Mouse (Mus musculus): ENCODE results near the gene Gatb.

The Gatb gene

GRCm38 (mm10) chr3:85652727-85653665 is 79.1 kb downstream of the Gatb start:
- no peak for DNase-seq (ENCODE audit: low read depth, low spot score)

DNA sequence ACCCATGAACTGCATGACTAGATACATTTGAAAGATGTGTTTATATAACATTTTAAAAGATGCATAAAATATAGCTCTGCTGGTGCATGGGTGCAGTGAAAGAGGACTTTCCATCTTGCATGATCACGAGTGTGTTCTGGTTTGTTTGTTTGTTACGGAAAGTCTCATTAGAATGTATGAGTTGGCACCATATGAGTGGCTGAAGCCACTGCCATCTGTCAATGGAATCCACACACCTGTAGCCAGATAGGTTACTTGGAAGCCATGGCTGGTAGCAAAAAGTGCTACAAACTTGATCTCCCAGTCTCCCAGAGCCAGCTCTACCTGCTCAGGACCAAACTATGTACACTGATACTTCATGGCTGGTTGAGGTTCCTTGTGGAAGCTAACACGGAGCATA is 81.6 kb downstream of the Gatb start:
- DNase-seq (ENCODE audit: low read depth, low spot score), result no peak

DNA sequence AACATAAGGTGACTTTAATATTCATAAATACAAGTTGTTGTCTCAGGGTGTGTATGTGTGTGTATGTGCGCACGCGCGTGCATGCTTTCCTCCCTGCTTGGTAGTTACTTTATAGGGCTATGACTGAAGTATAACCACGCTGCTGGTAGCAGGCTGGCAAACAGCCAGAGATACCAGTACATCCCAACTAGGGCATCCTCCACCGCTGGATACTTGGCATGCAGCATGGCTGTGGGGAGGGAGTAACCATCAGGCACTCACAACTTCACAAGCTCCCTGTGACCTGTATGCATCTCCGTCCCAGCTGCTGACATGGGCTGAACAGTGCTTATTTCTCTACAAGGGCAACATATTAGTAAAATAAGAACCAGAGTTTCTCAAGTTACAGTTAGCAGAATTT is 85.8 kb downstream of the Gatb start:
- DNase-seq (ENCODE audit: low read depth, low spot score), result no peak

DNA sequence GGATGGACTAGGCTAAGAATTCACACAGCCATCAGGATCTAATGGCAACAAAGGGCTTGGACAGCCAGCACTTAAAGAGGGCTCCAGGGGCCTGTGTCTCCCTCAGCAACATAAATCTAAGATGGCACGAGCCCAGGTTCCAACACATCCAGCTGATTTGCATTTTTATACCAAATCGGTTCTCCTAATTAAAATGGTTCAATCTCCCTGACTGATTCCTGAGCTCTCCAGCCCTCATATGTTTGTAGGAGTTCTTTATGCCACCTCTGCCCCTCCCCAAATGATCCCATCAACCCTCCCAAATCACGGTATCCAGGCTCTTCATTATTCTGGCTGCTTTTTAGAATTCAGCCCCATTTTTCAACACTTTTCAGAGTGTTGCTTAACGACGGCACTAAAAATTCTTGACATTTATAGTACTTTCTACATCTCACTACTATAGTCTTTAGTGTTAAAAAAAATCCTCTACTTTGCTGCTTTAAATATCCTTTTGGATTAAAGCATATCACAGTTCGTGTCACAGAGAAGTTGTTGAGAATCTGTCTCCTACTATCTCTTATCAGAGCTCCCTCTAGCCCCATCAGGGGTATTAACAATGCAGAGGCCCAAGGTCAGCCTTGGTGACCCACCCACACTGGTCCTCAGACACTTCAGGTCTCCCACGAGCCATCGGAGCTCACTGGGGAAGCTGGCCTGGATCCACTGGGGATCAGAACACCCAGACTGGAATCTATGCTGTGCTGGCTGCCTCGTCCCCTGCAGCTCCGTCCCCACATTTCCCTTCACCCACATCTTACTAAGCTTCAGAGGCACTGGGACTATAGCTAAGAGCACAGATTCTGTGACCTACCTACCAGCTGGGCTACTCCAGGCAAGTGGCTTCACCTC is 88.3 kb downstream of the Gatb start:
- DNase-seq (ENCODE audit: low read depth, low spot score), result no peak

DNA sequence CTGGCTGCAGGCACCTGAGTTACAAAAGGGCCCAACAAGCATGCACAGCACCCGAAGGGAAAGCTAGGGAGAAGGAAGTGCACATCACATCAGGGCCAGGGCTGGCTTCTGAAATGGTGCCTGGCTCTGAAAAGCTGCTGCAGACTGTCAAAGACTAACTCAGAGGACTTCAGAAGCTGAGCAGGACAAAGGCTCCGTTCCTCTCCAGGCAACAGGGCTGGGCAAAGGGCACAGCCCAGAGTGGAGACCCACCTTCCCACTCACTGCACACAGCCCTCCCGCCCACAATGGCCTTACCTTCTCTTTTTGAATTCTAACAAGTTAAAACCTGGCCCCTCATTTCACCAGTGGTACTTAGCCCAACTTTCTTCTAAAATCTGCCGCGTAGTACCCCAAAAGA is 89.9 kb downstream of the Gatb start:
- no peak for DNase-seq (ENCODE audit: low read depth, low spot score)

DNA sequence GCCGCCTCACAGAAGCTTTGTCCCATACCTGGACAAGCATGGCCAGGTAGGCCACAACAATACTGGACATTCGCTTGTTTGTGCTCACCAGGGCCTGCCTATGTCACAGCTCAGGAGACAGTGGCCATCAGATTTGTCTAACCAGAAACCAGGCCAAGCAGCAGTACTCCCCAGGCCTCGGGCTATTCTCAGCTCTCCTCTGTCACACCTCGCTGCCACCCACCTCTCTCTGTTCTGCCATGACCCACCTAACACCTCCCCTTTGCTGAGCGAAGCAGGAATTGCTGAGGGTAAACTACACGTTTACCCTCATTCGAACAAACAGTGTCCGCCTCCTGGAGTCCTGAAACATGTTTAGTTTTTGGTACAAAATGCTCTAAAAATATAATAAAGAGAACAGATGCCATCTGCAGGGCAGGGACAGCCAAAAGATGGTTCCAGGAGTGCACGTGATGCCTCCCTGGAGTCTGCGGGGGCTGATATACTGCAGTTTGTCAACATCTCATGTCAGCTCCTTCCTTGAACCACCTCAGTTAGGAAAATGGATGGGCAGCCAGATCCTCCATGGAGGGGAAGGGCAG is 90.8 kb downstream of the Gatb start:
- DNase-seq (ENCODE audit: low read depth, low spot score), result no peak

DNA sequence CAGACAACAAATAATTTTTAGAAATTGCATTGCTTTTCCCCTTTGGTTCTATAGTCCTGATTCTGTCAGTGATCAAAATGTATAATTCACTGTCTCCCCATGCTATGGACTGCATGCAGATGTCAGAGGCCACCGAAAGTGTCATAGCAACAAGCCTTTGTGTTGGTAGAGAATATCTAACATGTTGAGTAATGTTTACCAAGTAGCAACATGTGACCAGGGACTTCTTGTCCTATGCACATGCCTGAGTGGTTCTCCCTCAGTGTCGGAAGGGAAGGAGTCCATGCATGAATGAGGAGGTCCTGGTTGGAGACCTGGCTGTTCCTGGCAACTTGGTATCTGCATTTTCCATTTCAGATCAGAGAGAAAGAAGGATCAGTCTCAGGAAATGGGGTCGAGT is 92.2 kb downstream of the Gatb start:
- no peak for DNase-seq (ENCODE audit: low read depth, low spot score)

- DNase-seq (ENCODE audit: low read depth, low spot score), result no peak
Observed at GRCm38 (mm10) chr3:85666736-85667135, 92.8 kb downstream of the Gatb start.

- DNase-seq (ENCODE audit: low read depth, low spot score), result no peak
Observed at GRCm38 (mm10) chr3:85667683-85668082, 93.8 kb downstream of the Gatb start.

GRCm38 (mm10) chr3:85669844-85670243 is 95.9 kb downstream of the Gatb start:
- DNase-seq (ENCODE audit: low read depth, low spot score), result no peak

- no peak for DNase-seq (ENCODE audit: low read depth, low spot score)
Observed at GRCm38 (mm10) chr3:85677133-85677532, 103.2 kb downstream of the Gatb start.

GRCm38 (mm10) chr3:85677952-85678351 is 104.0 kb downstream of the Gatb start:
- no peak for DNase-seq (ENCODE audit: low read depth, low spot score)

GRCm38 (mm10) chr3:85679312-85679933 is 105.5 kb downstream of the Gatb start:
- no peak for DNase-seq (ENCODE audit: low read depth, low spot score)

GRCm38 (mm10) chr3:85679960-85680359 is 106.0 kb downstream of the Gatb start:
- DNase-seq (ENCODE audit: low read depth, low spot score), result no peak

DNA sequence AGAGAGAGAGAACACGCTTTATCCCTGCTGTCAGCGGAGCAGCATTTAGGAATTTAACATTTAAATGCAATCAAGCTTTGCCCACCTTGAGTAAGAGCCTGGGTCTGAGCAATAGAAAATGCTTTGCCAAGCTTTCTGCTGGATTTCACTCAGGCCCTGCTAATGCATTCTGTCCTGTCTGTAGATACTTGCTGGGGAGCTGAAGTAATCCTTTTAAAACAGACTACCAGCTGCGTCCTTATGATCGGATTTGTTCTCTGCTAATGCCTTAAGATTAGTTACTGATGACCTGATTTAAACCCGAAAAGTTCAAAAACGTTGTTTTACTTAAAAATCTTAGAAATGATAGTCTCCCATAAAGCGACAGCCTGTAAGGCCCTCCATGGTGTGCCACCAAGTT is 107.2 kb downstream of the Gatb start:
- DNase-seq (ENCODE audit: low read depth, low spot score), result peak; percentile 46

- DNase-seq (ENCODE audit: low read depth, low spot score), result no peak
Observed at GRCm38 (mm10) chr3:85683618-85684017, 109.7 kb downstream of the Gatb start.

- DNase-seq (ENCODE audit: low read depth, low spot score), result no peak
Observed at GRCm38 (mm10) chr3:85685271-85685670, 111.4 kb downstream of the Gatb start.

- DNase-seq (ENCODE audit: low read depth, low spot score), result no peak
Observed at GRCm38 (mm10) chr3:85688341-85688740, 114.4 kb downstream of the Gatb start.

GRCm38 (mm10) chr3:85691134-85691533 is 117.2 kb downstream of the Gatb start:
- no peak for DNase-seq (ENCODE audit: low read depth, low spot score)

GRCm38 (mm10) chr3:85693013-85693412 is 119.1 kb downstream of the Gatb start:
- DNase-seq (ENCODE audit: low read depth, low spot score), result no peak

GRCm38 (mm10) chr3:85695056-85695455 is 121.1 kb downstream of the Gatb start:
- no peak for DNase-seq (ENCODE audit: low read depth, low spot score)

DNA sequence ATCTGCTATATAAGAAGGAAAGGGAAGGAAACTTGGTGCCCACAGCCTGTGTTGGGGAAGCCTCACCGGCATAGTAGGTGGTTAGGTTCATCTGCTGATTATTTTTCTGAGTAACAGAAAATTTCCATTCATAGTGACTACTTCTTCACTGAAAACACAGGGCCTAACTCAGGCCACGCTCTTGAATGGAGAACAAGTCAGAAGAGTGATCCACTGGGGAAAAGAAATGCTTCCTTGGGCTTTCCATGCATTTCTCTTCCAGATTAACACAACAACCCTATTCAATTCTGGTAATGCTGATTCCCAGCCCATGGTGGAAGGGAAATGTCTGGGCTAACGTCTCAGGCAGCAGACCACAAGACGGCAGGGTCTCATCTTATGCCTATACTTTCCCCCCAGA is 124.6 kb downstream of the Gatb start:
- no peak for DNase-seq (ENCODE audit: low read depth, low spot score)
